Mouse (Mus musculus) urinary bladder, postnatal 4 days (tissue): Measurements from ENCODE around the gene Cops7b.

Experiments
- DNase-seq, 2 experiments: peaks; one replicate each; pipeline ENCODE4 v3.0.0; 2021 to 2022; ENCODE audit warnings: low spot score in 2 of 2

The Cops7b gene

GRCm38 (mm10) chr1:86657071-86657470 is 74.4 kb downstream of the Cops7b start:
- DNase-seq: no peak
